Mouse (Mus musculus) neural tube, embryonic 11.5 days (tissue): ENCODE results near the gene Rpusd1. TPM values are rescaled to one million over a fixed set of nuclear protein-coding genes. Genes with fewer than 3 reads are reported as not detected.

ENCODE experiments used
- ATAC-seq: fragments of 200-750 bp; cut with Nextera tagmentation; 2 replicates; pipeline ENCODE4 v1.8.0; 2017; ENCODE audit warnings: moderate number of reproducible peaks, mild to moderate bottlenecking, moderate TSS enrichment, moderate library complexity; ENCODE audit not compliant: insufficient read depth, low FRiP score, low TSS enrichment
- DNase-seq: peaks from one replicate; pipeline ENCODE4 v3.0.0-alpha.2; 2015; ENCODE audit warnings: low spot score
- H3K27ac ChIP-seq: fragments of 300-500 bp; sonication (generic); 2 replicates; pipeline ENCODE4 v1.5.1; 2014; ENCODE audit warnings: low read depth, mild to moderate bottlenecking, low read length
- H3K27me3 ChIP-seq: fragments of 300-500 bp; sonication (generic); 2 replicates; pipeline ENCODE4 v1.6.1; 2014; ENCODE audit warnings: mild to moderate bottlenecking, low read length, mixed read lengths; ENCODE audit not compliant: control insufficient read depth, insufficient read depth
- H3K36me3 ChIP-seq: fragments of 300-500 bp; sonication (generic); 2 replicates; pipeline ENCODE4 v1.6.1; 2014; ENCODE audit warnings: mild to moderate bottlenecking, low read length, moderate library complexity, mixed read lengths; ENCODE audit not compliant: control insufficient read depth, insufficient read depth
- H3K4me1 ChIP-seq: fragments of 300-500 bp; sonication (generic); 2 replicates; pipeline ENCODE4 v1.6.1; 2014; ENCODE audit warnings: low read length, mixed read lengths; ENCODE audit not compliant: control insufficient read depth, insufficient read depth
- H3K4me2 ChIP-seq: fragments of 300-500 bp; sonication (generic); 2 replicates; pipeline ENCODE4 v1.6.1; 2014; ENCODE audit warnings: low read depth, mild to moderate bottlenecking, moderate library complexity
- H3K4me3 ChIP-seq: fragments of 300-500 bp; sonication (generic); 2 replicates; pipeline ENCODE4 v1.5.1; 2014; ENCODE audit warnings: low read depth, low read length
- H3K9ac ChIP-seq: fragments of 300-500 bp; sonication (generic); 2 replicates; pipeline ENCODE4 v1.6.1; 2014; ENCODE audit warnings: mild to moderate bottlenecking, low read length
- H3K9me3 ChIP-seq: fragments of 300-500 bp; sonication (generic); 2 replicates; pipeline ENCODE4 v1.6.1; 2016; ENCODE audit warnings: low read length; ENCODE audit not compliant: control insufficient read depth
- WGBS: fragments of 180-500 bp; shearing (Covaris S2); extraction: QIAGEN DNeasy Blood & Tissue Kit; methylation state at CpG from one replicate; pipeline ENCODE4 v1.1.7; 2014; 5-methylcytosine and 5-hydroxymethylcytosine counted together
- polyA plus RNA-seq: library from polyadenylated mRNA; unstranded; fragments of >200 nt; fragmentation: Nextera tagmentation; extraction: Ambion mirVana; gene quantifications from 2 replicates; pipeline ENCODE4 v1.2.1, GENCODE M21; 2014

Gene Rpusd1
- polyA plus RNA-seq, 1 experiment from 2014 or later, result 22.9 TPM

DNA sequence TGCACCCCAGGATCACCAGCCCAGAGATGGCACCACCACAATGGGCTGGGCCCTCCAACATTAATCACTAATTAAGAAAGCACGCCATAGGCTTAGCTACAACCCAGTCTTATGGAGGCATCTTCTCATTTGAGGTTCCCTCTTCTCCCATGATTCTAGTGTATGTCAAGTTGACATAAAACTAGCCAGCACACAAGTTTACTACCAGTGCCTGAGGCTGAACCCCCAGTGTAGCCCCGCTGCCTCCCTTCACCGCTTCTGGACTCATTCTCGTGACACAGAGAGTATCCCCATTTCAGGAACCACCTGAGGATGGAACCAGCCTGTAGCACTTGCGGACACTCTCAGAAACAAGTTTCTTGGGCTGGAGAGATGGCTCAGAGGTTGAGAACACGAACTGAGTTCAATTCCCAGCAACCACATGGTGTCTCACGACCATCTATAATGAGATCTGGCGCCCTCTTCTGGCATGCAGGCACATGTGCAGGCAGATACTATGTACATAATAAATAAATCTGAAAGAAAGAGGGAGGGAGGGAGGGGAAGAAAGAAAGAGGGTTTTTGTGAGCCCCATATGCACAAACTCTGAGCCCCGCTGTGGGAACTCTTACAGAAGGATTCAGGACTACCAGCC, 26.5 kb upstream of the Rpusd1 start:
- Histone ChIP-seq H3K27ac (no peak overlapping the region), H3K4me1 (no peaks in the 10 kb centered on the region), H3K27me3 (no peaks in the 10 kb centered on the region), H3K4me2 (no peak overlapping the region), H3K9ac (no peak overlapping the region), H3K36me3 (no peaks in the 10 kb centered on the region), H3K4me3 (no peak overlapping the region), H3K9me3 (no peaks in the 10 kb centered on the region)
- WGBS, result 57% methylated on average over 9 of the region's 9 CpGs
- DNase-seq (no peak), ATAC-seq (no peak)

DNA sequence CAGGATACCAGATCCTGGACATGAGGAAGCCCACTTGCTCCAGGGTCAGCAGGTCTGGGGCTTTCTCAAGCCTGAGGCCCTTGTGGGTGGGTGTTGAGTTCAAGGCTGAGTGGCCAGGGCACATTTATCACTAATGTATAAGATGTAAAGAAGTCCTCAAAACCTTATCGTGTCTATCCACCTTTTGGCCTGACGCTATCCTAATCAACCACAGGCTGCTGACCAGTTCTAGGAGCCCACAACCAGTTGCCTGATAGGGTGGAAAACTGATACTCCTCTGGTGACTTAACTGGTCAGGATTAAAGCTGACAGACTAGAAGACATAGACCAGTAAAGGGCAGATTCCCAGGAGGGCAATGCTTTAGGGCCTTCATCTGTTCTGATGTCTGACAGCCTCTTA, 17.5 kb upstream of the Rpusd1 start:
- Histone ChIP-seq H3K4me3 (no peak overlapping the region), H3K9ac (no peak overlapping the region), H3K9me3 (no peaks in the 10 kb centered on the region), H3K27ac (no peak overlapping the region), H3K27me3 (no peaks in the 10 kb centered on the region), H3K36me3 (no peaks in the 10 kb centered on the region), H3K4me2 (no peak overlapping the region), H3K4me1 (no peaks in the 10 kb centered on the region)
- 83% methylated on average over 2 of the region's 2 CpGs for WGBS
- DNase-seq (no peak), ATAC-seq (no peak)

DNA sequence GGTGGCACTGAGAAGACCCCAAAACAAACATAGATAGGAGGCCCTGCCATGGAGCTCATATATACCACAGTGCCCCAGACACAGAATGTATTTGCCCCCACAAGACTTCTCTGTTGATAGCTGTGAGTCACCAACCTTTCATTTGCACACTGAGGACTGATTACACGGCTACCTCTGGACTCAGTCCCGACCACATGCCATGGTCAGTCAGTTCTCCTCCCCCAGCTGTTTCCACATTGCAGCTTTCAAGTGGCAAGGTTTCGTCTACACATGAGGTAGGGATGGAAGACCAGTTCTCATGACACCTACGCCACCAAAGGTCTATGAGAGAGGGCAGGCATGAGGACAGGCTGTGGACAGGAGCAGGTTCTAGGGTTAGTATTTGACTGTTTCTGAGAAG, 16.3 kb upstream of the Rpusd1 start:
- no peaks in the 10 kb centered on the region for H3K36me3 ChIP-seq
- no peak overlapping the region for H3K27ac ChIP-seq
- H3K4me3 ChIP-seq, result no peak overlapping the region
- no peak overlapping the region for H3K9ac ChIP-seq
- DNase-seq, result no peak
- H3K27me3 ChIP-seq, result no peaks in the 10 kb centered on the region
- WGBS, result 87% methylated on average over 4 of the region's 4 CpGs
- no peak overlapping the region for H3K4me2 ChIP-seq
- H3K4me1 ChIP-seq, result no peaks in the 10 kb centered on the region
- no peaks in the 10 kb centered on the region for H3K9me3 ChIP-seq
- no peak for ATAC-seq

DNA sequence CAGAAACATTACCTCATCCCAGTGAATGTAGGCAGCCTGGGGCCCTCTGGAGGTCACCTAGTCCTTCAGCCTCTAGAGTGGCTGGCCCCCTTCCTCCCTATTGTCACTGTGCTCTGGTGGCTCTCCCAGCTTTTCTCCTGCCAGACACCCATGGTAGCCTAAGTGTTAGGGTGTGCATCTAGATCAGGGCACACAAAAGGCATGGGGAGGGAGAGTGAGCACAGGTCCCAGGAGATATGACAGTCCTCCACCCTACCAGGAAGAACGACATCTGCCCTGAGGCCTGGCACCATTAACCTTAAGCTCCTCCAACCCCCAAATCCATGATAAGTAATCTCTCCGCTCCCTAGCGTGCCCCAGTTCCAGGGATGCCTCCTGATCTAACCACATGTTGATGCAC, 11.8 kb upstream of the Rpusd1 start:
- 54% methylated on average over 3 of the region's 3 CpGs for WGBS
- DNase-seq, result no peak

DNA sequence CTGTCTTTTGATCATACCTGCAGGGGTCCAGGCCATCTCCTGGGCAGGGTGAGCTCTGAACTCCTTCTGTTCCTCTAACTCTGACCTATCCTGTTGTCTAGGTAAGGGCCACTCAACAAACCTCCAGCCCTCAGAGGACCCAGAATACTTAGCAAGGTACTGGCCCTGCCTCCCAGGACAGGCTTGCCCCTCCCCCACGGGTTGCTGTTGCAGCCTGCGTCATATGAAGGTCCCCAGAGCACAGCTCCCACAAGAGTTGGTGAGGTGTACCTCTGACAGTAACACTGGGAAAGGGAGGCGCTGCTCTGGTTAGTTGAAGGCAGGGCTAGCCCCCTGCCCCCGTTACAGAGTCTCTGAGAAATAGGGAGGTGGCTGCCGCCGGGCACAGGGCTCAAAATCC, 11.3 kb upstream of the Rpusd1 start:
- DNase-seq (no peak), ATAC-seq (no peak)
- H3K27ac ChIP-seq, result no peak overlapping the region
- H3K9ac ChIP-seq, result no peak overlapping the region
- 2% methylated on average over 6 of the region's 6 CpGs for WGBS
- H3K4me2 ChIP-seq, result no peak overlapping the region
- H3K4me1 ChIP-seq, result peaks cover 10% of the 10 kb centered on the region
- peaks cover 19% of the 10 kb centered on the region for H3K27me3 ChIP-seq
- H3K4me3 ChIP-seq, result no peak overlapping the region
- peaks cover 2% of the 10 kb centered on the region; the same call in 1 of the 2 replicates for H3K36me3 ChIP-seq
- no peaks in the 10 kb centered on the region for H3K9me3 ChIP-seq

More for the DNA sequence above, 11.8 kb upstream of the Rpusd1 start:
- no peaks in the 10 kb centered on the region for H3K9me3 ChIP-seq
- no peak overlapping the region for H3K4me2 ChIP-seq
- peaks cover 2% of the 10 kb centered on the region; the same call in 1 of the 2 replicates for H3K36me3 ChIP-seq
- H3K4me1 ChIP-seq, result peaks cover 10% of the 10 kb centered on the region
- no peak for ATAC-seq
- H3K27ac ChIP-seq, result no peak overlapping the region
- H3K27me3 ChIP-seq, result peaks cover 19% of the 10 kb centered on the region
- no peak overlapping the region for H3K9ac ChIP-seq
- no peak overlapping the region for H3K4me3 ChIP-seq

DNA sequence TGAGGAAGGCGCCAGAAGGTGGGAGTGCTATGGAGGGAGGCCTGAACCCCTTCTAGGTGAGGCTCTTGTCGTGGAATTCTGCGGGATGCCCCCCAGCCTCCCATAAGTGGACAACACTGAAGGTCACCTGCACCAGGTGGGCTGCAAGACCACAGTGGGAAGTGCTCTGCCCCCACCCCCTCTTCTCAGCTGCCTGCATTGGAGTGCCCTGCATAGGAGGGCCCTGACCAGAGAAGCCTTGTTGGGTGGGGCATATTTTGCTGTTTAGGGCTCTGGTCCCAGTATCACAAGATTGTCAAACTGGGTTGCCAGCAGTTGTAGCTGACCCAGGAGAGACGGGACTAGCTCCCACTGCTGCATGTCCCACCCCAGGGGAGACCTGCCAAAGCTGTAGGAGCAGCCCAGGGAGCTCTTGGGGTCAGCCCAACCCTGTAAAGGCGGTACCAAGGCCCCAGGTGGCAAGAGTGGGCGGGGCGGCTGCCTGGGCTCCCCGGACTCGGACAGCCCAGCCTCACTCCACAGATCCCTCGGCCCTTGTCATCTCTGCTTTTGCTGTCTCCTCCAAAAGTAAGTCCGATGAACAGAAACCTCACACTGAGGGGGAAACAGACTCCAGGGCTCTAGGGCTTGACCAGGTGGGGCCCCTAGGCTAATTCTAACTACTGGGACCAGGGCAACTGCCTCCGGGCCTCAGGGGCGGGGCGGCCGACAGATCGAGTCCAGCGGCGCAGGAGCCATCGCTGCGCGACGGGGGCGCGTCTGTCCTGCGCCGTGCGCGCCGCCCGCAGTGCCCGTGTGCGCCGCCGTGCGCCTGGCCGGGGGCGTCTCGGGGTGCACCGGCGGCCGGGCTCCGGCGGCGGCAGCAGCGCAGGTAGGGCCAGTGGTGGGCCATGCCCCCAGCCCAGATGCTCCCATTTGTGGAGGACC, 10.5 kb upstream of the Rpusd1 start, which contains the start of gene Gng13:
Gene Gng13, plus strand, starts transcription at position 461 of the 927 bp plus-strand sequence.
- Histone ChIP-seq H3K4me3 (peak within 1 kb of the TSS; percentile 29), H3K9me3 (no peaks in the 10 kb centered on the region), H3K36me3 (peaks cover 4% of the 10 kb centered on the region; the same call in 1 of the 2 replicates), H3K4me1 (peaks cover 10% of the 10 kb centered on the region), H3K9ac (peak within 1 kb of the TSS; percentile 45), H3K4me2 (peak within 1 kb of the TSS; percentile 69), H3K27ac (no peak within 1 kb of the TSS), H3K27me3 (peaks cover 19% of the 10 kb centered on the region)
- ATAC-seq (no peak), DNase-seq (no peak)
- under 1% methylated on average over 45 of the region's 45 CpGs for WGBS

DNA sequence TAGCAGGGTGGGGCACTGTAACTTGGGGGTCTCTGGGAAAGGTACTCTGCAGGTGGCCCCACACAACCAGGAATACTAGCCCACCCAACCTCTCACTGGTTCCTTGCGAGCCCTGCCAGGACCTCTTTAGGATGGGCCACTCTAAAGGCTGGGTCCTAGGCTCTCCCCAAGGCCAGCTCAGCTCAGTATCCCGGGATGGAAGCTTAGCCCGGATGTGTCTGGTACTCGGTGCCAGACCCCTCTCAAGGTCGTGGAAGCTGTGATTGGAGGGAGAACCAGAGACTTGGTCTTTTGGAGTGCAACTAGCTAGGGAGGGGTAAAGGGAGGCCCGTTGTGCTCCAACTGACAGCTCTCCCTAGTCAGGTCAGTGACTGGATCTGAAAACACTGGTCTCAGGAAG, 9.8 kb upstream of the Rpusd1 start:
- H3K4me3 ChIP-seq, result 0 out of 2 replicates have a peak overlapping the region, but pooled peaks have one; percentile 29
- WGBS, result 11% methylated on average over 6 of the region's 6 CpGs
- H3K9me3 ChIP-seq, result no peaks in the 10 kb centered on the region
- DNase-seq (no peak), ATAC-seq (no peak)
- peaks cover 4% of the 10 kb centered on the region; the same call in 1 of the 2 replicates for H3K36me3 ChIP-seq
- peaks cover 10% of the 10 kb centered on the region for H3K4me1 ChIP-seq
- peaks cover 19% of the 10 kb centered on the region for H3K27me3 ChIP-seq
- peak overlapping the region; percentile 45 for H3K9ac ChIP-seq
- H3K27ac ChIP-seq, result no peak overlapping the region
- peak overlapping the region; percentile 69 for H3K4me2 ChIP-seq

DNA sequence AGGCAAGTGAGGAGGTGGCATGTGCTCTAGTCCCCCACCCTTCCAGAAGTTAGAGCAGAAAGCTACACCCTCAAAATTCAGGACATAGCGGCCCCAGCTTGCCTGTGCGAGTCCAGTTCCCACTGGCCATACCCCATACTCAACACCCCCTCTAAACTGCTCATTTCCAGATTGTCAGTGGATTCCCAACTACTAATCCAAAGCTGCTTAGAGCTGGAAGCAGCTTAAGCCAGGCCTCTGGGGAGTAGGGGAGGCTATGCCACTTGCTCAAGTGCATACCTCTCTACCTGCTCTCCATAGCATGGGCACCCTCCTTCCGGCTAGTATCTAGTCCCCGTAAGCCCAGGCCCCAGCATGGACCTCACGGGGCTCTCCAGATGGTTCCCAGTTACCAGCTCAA, 6.0 kb upstream of the Rpusd1 start:
- peaks cover 8% of the 10 kb centered on the region for H3K36me3 ChIP-seq
- ATAC-seq, result no peak
- H3K9ac ChIP-seq, result no peak overlapping the region
- no peak overlapping the region for H3K4me2 ChIP-seq
- H3K4me1 ChIP-seq, result peaks cover 14% of the 10 kb centered on the region
- no peak overlapping the region for H3K4me3 ChIP-seq
- DNase-seq, result no peak
- no peaks in the 10 kb centered on the region for H3K9me3 ChIP-seq
- H3K27me3 ChIP-seq, result peaks cover 16% of the 10 kb centered on the region
- 95% methylated on average over 5 of the region's 5 CpGs for WGBS
- no peak overlapping the region for H3K27ac ChIP-seq
